Mouse (Mus musculus): Measurements from ENCODE around the gene Mageb2.
"Not testable (repeated sequence)": the region's sequence is repeated elsewhere in the genome, so short reads cannot be mapped to it uniquely, and the experiment has no call there.

Mageb2 gene

GRCm38 (mm10) chrX:91331390-91331789, at the start of gene Mageb2:
Gene Mageb2, plus strand, starts transcription at chrX:91331690.
- not testable (repeated sequence) for DNase-seq (ENCODE audit: low read depth)

GRCm38 (mm10) chrX:91313256-91313655, 18.2 kb upstream of the Mageb2 start:
- not testable (repeated sequence) for DNase-seq (ENCODE audit: low read depth)

Measured in naive thymus-derived CD4-positive, alpha-beta T cell, adult 2 months (primary cell).